Mouse (Mus musculus) neutrophil, adult 5-6 weeks (primary cell): Measurements from ENCODE around the gene Zswim1. TPM values are rescaled to one million over a fixed set of nuclear protein-coding genes. Genes with fewer than 3 reads are reported as not detected.
"Not testable (repeated sequence)": the region's sequence is repeated elsewhere in the genome, so short reads cannot be mapped to it uniquely, and the experiment has no call there.

Source experiments
- ATAC-seq: fragments of 151-379, 151-347 bp; 2 replicates; pipeline ENCODE4 v1.8.0; 2017; ENCODE audit warnings: mild to moderate bottlenecking, moderate TSS enrichment; ENCODE audit not compliant: insufficient number of reproducible peaks, poor library complexity, low FRiP score, severe bottlenecking; ENCODE audit errors: extremely low read depth
- total RNA-seq: library from RNA; stranded (forward); fragments of 200-1000 nt; gene quantifications from 2 replicates; pipeline ENCODE4 v1.2.3, GENCODE M21; 2017

The Zswim1 gene
- total RNA-seq, 1 experiment from 2014 or later, result 2.9 TPM

DNA sequence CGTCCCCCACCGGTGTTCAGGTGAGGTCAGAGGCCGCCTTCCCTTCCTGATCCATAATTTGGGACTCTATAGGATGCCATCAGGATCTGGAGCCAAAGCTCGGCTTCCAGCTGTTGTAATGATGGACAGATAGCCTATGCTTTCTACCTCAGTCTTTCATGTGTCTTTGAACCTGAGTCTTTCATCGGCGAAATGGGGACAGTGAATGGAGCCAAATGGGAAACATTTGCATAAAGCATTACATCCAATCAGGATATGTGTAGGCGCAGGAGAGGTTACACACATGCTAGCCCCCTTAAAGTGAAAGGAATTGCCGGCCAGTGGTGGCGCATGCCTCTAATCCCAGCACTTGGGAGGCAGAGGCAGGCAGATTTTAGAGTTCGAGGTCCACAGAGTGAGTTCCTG lies 697 bp downstream of the Zswim1 start:
- no peak for ATAC-seq

DNA sequence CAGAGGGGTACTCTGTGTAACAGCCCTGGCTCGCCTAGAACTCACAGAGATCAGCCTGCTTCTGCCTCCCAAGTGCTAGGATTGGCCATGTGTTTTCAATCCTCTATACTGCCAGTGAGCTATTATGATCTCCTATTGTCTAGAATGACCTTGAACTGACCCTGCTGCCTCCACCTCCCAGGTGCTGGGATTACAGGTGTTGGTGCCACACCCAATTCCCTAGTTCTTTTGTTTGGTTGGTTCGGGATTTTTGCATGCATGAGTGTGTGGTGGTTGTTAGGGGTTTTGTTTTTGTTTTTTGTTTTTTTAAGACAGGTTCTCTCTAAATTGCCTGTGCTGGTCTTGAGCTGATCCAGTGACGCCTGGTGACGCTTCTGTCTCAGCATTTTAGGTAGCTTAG lies 1.5 kb downstream of the Zswim1 start:
- no peak for ATAC-seq

DNA sequence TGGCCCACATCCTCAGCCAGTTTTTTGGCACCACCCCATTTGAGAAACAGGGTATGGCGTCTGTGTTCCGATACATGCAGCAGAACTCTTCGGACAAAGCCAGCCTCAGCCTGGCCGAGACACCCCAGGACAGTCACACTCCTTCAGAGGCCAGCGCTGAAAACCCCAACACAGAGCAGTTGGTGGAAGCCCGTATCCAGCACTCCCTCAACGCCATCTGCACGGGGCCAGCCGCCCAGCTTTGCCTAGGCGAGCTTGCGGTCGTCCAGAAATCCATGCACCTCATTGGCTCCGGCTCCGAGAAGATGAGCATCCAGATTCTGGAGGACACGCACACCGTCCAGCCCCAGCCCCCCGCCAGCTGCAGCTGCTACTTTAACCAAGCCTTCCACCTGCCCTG lies 3.0 kb downstream of the Zswim1 start:
- no peak for ATAC-seq

DNA sequence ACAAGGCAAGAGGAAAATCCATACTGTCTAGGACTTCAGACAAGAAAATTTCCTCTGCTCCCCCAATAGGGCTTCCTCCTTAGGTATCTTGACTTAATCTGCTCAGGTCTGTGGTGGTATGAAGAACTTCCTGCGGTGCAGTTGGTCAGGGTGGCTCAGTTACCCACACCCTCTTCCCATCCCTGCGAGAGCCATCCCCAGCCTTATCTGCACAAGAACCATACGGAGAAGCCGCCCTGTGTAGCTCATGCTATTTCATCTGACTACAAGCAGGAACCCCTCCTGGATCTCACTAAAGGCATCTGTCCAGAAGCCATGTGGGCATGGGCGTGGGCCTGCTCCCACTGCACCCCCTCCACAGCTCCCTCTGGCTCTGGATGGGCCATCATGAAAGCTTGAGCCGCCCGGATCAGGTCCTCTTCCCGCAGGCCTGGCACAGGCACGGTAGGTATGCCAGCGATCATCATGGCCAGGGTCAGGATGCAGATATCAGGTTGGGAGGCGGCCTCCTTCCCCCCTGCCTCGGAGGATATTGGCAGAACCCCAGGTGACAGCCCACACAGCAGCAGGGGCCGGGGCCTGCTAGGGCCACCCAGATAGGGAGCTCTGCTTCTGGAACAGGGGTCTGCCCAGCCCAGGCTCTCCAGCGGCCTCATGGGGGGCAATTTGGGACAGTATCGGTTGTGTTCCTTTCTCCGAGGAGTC lies 4.8 kb downstream of the Zswim1 start:
- no peak for ATAC-seq

DNA sequence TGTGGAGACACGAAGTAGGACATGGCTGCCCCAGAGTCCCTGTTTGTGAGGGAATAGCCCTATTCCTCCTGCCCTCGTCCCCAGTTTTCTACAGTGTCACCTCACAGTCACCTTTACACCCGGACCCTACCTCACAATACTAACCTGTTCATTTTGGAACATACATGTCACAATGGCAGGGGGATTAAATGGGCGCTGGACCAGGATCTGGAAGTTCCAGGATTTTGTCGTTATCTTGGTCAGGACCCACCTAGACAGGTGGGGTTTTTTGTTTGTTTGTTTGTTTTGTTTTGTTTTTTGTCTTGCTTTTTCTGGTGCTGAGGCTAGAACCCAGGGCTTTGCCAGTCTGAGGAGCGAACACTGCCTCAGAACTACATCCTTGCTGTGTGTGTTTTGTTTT lies 6.0 kb downstream of the Zswim1 start, which contains the start of gene Spata25:
Gene Spata25 (minus strand): TSS at position 101 of the 400 bp plus-strand sequence.
- ATAC-seq, result no peak

DNA sequence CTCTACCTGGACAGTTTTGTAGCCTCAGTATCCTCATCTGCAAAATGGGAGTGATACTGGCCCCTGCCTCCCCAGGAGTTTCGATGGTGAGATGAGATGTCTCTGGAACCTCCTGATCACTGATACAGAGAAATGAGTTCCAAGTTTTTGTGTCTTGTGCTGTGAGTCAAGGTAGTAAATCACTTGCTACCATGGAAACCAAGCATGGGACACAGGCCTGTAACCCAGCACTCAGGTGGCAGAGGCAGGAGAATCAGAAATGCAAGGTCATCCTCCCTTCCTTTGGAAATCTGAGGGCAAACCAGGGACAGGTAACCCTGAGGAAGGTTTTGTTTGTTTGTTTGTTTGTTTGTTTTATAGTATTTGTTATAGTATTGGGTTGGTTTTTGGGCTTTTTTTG lies 6.6 kb downstream of the Zswim1 start:
- no peak for ATAC-seq

DNA sequence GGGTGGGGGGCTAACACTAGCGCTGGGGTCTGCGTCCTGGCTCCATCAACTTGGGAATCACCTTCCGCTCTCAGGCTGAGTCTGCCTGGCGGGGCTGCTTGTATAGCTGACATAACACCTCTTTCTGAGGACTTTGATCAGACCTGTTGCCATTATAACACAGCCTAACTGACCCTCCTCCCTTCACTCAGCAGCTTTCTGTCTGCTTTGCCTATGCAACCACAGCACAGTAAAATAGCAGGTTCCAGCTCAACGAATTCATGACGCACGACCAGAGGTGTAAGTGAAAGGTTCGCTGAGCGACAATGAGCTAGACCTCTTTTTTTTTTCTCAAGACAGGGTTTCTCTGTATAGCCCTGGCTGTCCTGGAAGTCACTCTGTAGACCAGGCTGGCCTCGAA lies 8.5 kb downstream of the Zswim1 start:
- ATAC-seq, result no peak

DNA sequence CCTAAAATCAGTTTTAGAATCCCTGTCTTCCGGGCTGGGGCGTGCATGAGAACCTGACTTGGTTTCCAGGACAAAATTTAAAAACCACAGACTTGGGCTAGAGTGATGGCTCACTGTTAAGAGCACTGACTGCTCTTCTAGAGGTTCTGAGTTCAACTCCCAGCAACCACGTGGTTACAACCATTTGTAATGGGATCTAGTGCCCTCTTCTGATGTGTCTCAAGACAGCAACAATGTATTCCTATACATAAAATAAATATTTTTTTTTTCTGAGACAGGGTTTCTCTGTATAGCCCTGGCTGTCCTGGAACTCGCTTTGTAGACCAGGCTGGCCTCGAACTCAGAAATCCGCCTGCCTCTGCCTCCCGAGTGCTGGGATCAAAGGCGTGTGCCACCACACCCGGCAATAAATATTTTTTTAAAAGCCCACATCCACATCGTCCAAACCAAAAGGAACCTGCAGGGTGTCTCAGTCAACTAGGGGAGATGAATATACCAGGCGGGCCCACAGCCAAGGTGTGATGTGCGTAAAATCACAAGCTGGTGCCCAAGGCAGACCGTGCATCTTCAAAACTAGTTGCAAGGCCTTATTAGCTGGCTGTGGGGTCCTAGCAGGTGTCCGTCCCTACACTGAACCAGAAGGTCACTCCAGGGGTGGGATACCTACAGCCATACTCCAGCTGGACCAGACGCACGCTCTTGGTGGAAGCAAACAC lies 9.7 kb downstream of the Zswim1 start:
- no peak for ATAC-seq

DNA sequence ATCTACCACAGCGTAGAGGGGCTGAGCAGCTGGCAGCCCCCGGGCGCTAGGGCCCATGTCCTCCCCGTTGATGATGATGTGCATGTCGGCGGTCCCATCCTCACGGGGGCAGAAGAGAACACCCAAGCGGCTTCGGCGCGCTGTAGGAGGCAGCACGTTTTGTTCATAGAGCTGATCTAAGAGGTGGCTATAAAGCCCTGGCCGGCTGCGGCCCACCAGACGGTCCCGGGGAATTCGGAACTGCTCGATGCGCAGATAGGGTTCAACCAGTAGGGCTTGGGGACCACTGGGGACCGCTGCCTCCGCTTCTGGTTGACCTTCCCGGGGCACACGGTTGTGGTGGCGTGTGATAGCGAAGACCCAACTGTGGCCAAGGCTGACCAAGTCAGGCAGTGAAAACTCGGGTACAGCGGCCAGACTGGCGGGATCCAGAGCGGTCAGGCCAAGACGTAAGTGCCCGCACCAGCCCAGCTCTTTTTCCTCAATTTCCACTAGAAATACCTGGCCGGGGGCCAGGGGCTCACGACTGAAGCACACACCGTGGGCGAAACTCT lies 10.3 kb downstream of the Zswim1 start, which contains the start of gene Ctsa:
Gene Ctsa (plus strand): TSS at position 126 of the 554 bp plus-strand sequence.
- peak; percentile 75 for ATAC-seq

DNA sequence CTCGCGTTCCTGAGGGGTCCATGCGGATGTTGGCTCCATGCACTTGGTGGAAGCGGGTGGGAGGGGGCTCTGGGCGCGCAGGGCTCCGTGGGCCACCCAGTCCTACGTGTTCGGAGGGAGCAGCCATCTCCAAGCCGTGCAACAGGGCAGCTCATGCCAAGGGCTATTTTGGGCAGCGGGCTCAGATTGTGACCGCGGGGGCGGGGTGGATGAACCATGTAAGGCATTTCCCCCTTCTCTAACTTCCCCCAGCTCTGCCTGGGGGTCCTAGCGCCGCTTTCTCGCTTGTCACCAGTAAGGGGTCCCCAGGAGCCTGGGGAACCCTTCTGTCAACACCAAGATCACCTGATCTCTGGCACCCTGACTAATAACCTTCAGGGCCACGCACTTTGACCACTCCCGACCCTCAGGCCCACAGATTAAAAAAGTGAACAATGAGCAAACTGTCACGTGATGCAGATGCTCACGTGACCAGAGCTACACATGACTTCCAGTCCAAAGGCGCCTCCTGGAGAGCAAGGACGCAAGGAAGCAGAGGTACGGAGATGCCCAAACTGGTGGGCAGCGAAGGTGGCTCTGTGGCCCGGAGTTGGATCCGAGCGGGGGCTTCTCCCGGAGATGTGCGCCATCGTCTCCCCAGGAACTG lies 11.0 kb downstream of the Zswim1 start, which contains the start of gene Neurl2:
Gene Neurl2 (minus strand): TSS at position 143 of the 646 bp plus-strand sequence.
- ATAC-seq, result peak; percentile 37

DNA sequence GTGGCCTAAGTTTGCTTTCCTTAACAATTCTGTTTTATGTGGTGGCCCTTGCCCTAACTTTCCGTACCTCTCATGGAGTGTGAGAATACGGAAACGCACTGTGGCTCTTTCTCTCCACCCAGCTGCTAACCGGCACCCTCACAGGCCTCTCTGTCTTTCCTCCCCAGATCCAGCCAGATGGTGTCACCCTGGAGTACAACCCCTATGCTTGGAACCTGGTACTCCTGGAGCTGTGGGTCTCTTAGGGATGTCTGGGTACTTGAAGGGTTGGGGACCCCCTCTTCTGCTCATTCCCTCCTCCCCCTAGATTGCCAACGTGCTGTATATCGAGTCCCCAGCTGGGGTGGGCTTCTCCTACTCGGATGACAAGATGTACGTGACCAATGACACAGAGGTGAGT lies 12.0 kb downstream of the Zswim1 start:
- ATAC-seq, result no peak

DNA sequence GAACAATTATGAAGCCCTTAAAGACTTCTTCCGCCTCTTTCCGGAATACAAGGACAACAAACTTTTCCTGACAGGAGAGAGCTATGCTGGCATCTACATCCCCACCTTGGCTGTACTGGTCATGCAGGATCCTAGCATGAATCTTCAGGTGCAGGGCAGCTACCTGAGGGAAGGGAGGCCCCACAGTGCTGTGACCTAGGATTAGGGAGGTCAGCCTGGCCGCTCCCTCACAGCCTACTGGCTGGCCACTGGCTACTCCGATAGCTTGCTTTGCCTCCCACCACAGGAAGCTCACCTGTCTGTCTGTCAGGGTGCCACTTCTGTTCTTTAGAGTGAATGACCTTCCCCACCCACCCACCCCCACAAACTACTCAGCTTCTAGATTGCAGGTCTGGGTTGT lies 12.7 kb downstream of the Zswim1 start:
- no peak for ATAC-seq

DNA sequence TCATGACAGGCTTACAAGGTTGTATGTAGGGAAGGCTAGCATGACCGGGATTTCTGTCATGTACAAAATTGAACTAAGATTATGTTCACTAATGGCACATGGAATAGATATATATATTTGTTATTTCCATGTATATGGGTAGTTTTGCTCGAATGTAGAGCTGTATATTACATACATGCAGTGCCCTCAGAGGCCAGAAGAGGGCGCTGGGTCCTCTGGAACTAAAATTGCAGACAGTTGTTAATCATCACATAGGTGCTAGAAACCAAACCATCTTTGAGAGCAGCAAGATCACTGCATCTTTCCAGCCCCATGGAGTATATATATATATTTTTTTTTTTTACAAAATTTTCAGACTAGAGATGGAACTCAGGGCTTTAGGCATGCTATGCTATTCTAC lies 23.3 kb downstream of the Zswim1 start:
- ATAC-seq, result no peak

DNA sequence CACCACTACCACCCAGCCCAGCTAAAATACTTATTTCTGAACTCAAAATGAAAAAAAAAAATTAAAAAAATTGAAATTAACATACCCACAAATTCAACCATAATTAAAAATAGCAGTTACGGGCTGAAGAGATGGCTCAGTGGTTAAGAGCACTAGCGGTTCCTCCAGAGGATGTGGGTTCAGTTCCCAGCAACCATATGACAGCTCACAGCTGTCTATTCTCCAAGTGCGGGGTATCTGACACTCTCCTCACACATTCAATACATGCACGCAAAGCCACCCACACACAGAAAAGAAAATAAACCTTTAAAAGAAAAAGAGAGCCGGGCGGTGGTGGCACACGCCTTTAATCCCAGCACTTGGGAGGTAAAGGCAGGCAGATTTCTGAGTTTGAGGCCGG lies 27.6 kb downstream of the Zswim1 start:
- ATAC-seq, result 0 out of 2 replicates have a peak, but pooled peaks have one; percentile 26

DNA sequence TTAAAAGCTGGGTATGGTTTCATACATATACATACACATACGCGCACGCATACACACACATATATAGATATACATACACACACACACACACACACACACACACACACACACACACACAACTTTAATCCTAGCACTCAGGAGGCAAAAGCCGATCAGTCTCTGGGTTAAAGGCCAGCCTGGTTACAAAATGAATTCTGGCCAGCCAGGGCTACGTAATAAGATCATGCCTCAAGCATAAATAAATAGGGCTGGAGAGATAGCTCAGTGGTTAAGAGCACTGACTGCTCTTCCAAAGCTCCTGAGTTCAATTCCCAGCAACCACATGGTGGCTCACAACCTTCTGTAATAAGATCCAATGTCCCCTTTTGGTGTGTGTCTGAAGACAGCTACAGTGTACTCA lies 33.1 kb downstream of the Zswim1 start:
- not testable (repeated sequence) for ATAC-seq

DNA sequence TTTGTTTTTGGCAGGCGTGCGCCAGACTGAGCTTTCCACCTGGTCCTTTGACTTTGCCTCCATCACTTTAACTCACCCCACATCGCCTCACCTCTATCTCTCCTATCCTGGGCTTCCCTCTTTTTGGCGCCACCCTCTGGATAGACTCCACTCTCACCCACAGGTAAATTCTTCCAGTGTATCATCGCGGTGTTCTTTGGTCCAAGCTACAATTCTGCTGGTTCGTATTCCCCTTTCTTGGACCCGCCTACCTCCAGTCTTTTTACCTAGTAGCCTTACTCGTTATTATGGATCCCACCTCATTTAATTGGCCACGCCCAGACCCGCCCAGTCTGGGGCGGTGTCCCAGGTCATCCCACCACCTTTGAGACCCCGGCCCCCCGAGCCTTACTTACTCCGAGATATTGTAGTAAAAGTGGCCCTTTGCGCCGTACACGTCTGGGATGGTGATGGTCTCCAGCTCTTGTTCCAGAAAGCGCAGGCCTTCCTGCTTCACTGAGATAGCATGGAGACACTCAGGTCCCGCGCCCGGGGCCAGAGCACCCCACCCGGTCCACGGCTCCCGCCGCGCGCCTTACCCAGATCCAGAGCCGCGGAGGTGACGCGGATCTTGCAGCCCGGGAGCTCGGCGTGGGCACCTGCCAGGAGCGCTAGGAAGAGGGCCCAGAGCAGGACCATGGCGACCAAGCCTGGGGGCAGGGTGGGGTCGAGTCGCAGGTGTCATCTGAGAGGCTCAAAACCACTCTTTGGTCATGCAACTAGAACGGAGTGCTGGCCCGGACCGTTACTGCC lies 34.0 kb downstream of the Zswim1 start:
- ATAC-seq, result no peak

DNA sequence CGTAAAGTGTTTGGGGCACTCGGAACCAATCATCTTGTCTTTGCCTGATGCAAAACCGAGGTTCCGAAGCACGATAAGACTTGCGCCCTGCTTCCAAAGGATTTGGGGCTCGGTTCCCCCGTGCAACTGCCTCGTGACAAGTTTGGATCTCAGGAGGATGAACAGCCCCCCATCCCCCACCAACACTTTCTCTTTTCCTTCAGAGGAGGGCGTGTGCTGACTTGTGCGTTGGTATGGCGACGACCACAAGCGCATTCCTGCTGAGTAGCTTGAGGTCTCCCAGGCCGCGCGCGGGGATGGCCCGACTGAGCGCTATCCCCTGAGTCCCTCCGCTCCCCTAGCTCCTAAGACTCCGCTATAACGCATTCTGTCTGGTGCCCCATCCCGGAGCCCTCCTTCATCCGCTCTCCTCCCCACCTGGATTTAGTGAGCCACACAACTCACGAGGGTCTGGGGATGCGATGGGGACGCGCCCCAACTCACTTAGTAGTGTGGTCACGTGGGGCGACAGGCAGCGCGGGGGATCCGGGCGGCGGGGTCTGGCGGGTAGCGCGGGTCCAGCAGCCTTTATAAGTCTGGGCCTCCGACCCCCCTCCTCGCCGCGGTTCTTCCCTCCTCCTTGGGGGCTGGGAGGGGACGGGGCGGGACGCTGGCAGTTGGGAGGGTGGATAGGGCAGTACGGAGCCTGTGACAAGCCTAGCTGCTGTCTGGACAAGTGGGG lies 34.8 kb downstream of the Zswim1 start, which contains the start of gene Pltp:
Gene Pltp (minus strand): TSS at position 611 of the 721 bp plus-strand sequence.
- ATAC-seq, result peak; percentile 34
